Mouse (Mus musculus) stomach, postnatal 0 days (tissue): ENCODE results near the gene Rnd2. TPM values are rescaled to one million over a fixed set of nuclear protein-coding genes. Genes with fewer than 3 reads are reported as not detected.
A peak's percentile ranks its signal among the peaks of the same experiment; 100 is the strongest.
"Not testable (repeated sequence)": the region's sequence is repeated elsewhere in the genome, so short reads cannot be mapped to it uniquely, and the experiment has no call there.

Source experiments
- ATAC-seq: fragments of 200-750 bp; cut with Nextera tagmentation; 2 replicates; pipeline ENCODE4 v1.8.0; 2017; ENCODE audit not compliant: low FRiP score, low TSS enrichment
- DNase-seq: peaks from one replicate; pipeline ENCODE4 v3.0.0-alpha.2; 2016; ENCODE audit warnings: low spot score
- H3K27ac ChIP-seq: fragments of 300-500 bp; sonication (generic); replicated peaks from 2 replicates; pipeline ENCODE4 v1.5.1; 2014; ENCODE audit warnings: mild to moderate bottlenecking, control low read depth
- H3K27me3 ChIP-seq: fragments of 300-500 bp; sonication (generic); 2 replicates; pipeline ENCODE4 v1.6.1; 2014; ENCODE audit warnings: low read length; ENCODE audit not compliant: control insufficient read depth, insufficient read depth
- H3K36me3 ChIP-seq: fragments of 300-500 bp; sonication (generic); 2 replicates; pipeline ENCODE4 v1.6.1; 2014; ENCODE audit warnings: low read length, mixed read lengths; ENCODE audit not compliant: control insufficient read depth, insufficient read depth
- H3K4me1 ChIP-seq: fragments of 300-500 bp; sonication (generic); replicated peaks from 2 replicates; pipeline ENCODE4 v1.6.1; 2014; ENCODE audit warnings: antibody characterized with exemption; ENCODE audit not compliant: control insufficient read depth, insufficient read depth
- H3K4me2 ChIP-seq: fragments of 300-500 bp; sonication (generic); replicated peaks from 2 replicates; pipeline ENCODE4 v1.6.1; 2014; ENCODE audit warnings: low read depth, mild to moderate bottlenecking, control low read depth, moderate library complexity
- H3K4me3 ChIP-seq: fragments of 300-500 bp; sonication (generic); 2 replicates; pipeline ENCODE4 v1.5.1; 2014; ENCODE audit warnings: low read depth, low read length, control low read depth
- H3K9ac ChIP-seq: fragments of 300-500 bp; sonication (generic); 2 replicates; pipeline ENCODE4 v1.6.1; 2014; ENCODE audit warnings: mild to moderate bottlenecking, low read length, control low read depth, mixed read lengths
- H3K9me3 ChIP-seq: fragments of 300-500 bp; sonication (generic); 2 replicates; pipeline ENCODE4 v1.6.1; 2016; ENCODE audit warnings: low read length; ENCODE audit not compliant: control insufficient read depth
- CTCF ChIP-seq: IDR thresholded peaks from 2 replicates; pipeline ENCODE4 v1.5.1; 2016; ENCODE audit warnings: antibody characterized with exemption, low read depth, mild to moderate bottlenecking, moderate library complexity
- EP300 ChIP-seq: optimal IDR thresholded peaks from 2 replicates; pipeline ENCODE3; 2016; ENCODE audit warnings: antibody characterized with exemption
- WGBS: fragments of 180-500 bp; shearing (Covaris S2); extraction: QIAGEN DNeasy Blood & Tissue Kit; methylation state at CpG from one replicate; pipeline ENCODE4 v1.1.7; 2014; 5-methylcytosine and 5-hydroxymethylcytosine counted together
- polyA plus RNA-seq: library from polyadenylated mRNA; unstranded; fragments of >200 nt; fragmentation: Nextera tagmentation; extraction: Ambion mirVana; gene quantifications from 2 replicates; pipeline ENCODE4 v1.2.1, GENCODE M21; 2015

Rnd2 gene
- polyA plus RNA-seq, 1 experiment from 2014 or later = 15.3 TPM

- Histone ChIP-seq H3K36me3 (no peaks in the 10 kb centered on the region), H3K9ac (peak overlapping the region; percentile 64), H3K27ac (peak overlapping the region; percentile 45; the same call in 1 of the 2 replicates), H3K4me1 (peaks cover 8% of the 10 kb centered on the region), H3K27me3 (no peaks in the 10 kb centered on the region), H3K9me3 (no peaks in the 10 kb centered on the region), H3K4me3 (peak overlapping the region; percentile 75), H3K4me2 (peak overlapping the region; percentile 95)
- ATAC-seq (no peak), DNase-seq (no peak)
- TF ChIP-seq EP300 = no peak
- under 1% methylated on average over 25 of the region's 31 CpGs for WGBS
These were observed 3.5 kb downstream of the Rnd2 start for GRCm38 (mm10) chr11:101468263-101468688.

GRCm38 (mm10) chr11:101468731-101469130, 3.9 kb downstream of the Rnd2 start:
- ATAC-seq = no peak
- Histone ChIP-seq H3K4me2 (peak overlapping the region; percentile 95), H3K36me3 (no peaks in the 10 kb centered on the region), H3K9ac (peak overlapping the region; percentile 64), H3K9me3 (no peaks in the 10 kb centered on the region), H3K27me3 (no peaks in the 10 kb centered on the region), H3K27ac (no peak overlapping the region; the same call in 1 of the 2 replicates), H3K4me1 (peaks cover 8% of the 10 kb centered on the region), H3K4me3 (peak overlapping the region; percentile 75)
- DNase-seq = no peak
- no peak for TF ChIP-seq EP300
- TF ChIP-seq CTCF = no peak
- WGBS = 13% methylated on average over 13 of the region's 13 CpGs

GRCm38 (mm10) chr11:101469155-101469554, 4.4 kb downstream of the Rnd2 start:
- Histone ChIP-seq H3K4me2 (peak overlapping the region; percentile 95), H3K4me3 (no peak overlapping the region), H3K9ac (no peak overlapping the region), H3K36me3 (no peaks in the 10 kb centered on the region), H3K27ac (no peak overlapping the region), H3K27me3 (no peaks in the 10 kb centered on the region), H3K9me3 (no peaks in the 10 kb centered on the region), H3K4me1 (peaks cover 4% of the 10 kb centered on the region)
- ATAC-seq (no peak), DNase-seq (no peak)
- TF ChIP-seq CTCF (no peak), EP300 (no peak)
- 57% methylated on average over 4 of the region's 4 CpGs for WGBS

GRCm38 (mm10) chr11:101470206-101470605, 5.4 kb downstream of the Rnd2 start:
- H3K4me2 ChIP-seq = no peak overlapping the region
- no peaks in the 10 kb centered on the region for H3K36me3 ChIP-seq
- no peak overlapping the region for H3K9ac ChIP-seq
- 43% methylated on average over 7 of the region's 7 CpGs for WGBS
- TF ChIP-seq CTCF (no peak), EP300 (no peak)
- no peak overlapping the region for H3K27ac ChIP-seq
- H3K4me3 ChIP-seq = no peak overlapping the region
- no peak for DNase-seq
- no peaks in the 10 kb centered on the region for H3K27me3 ChIP-seq
- ATAC-seq = no peak
- H3K4me1 ChIP-seq = no peaks in the 10 kb centered on the region; the same call in 1 of the 2 replicates
- H3K9me3 ChIP-seq = no peaks in the 10 kb centered on the region

- Histone ChIP-seq H3K27ac (no peak overlapping the region), H3K9ac (no peak overlapping the region), H3K36me3 (no peaks in the 10 kb centered on the region), H3K9me3 (no peaks in the 10 kb centered on the region), H3K27me3 (no peaks in the 10 kb centered on the region), H3K4me2 (no peak overlapping the region), H3K4me1 (no peaks in the 10 kb centered on the region; the same call in 1 of the 2 replicates), H3K4me3 (no peak overlapping the region)
- DNase-seq (no peak), ATAC-seq (no peak)
- WGBS = 64% methylated on average over 3 of the region's 3 CpGs
- TF ChIP-seq EP300 (no peak), CTCF (no peak)
These were observed 7.1 kb downstream of the Rnd2 start for GRCm38 (mm10) chr11:101471926-101472325.

GRCm38 (mm10) chr11:101472336-101472735, 7.5 kb downstream of the Rnd2 start:
- WGBS = 55% methylated on average over 7 of the region's 7 CpGs
- ATAC-seq (no peak), DNase-seq (no peak)

GRCm38 (mm10) chr11:101473686-101474085, 8.9 kb downstream of the Rnd2 start:
- not testable (repeated sequence) for H3K27ac ChIP-seq, H3K9me3 ChIP-seq, H3K4me2 ChIP-seq, H3K27me3 ChIP-seq, DNase-seq, H3K4me1 ChIP-seq, H3K9ac ChIP-seq, H3K4me3 ChIP-seq, H3K36me3 ChIP-seq, ATAC-seq
- 65% methylated on average over 1 of the region's 1 CpGs for WGBS

More at GRCm38 (mm10) chr11:101472336-101472735, 7.5 kb downstream of the Rnd2 start:
- no peaks in the 10 kb centered on the region; the same call in 1 of the 2 replicates for H3K4me1 ChIP-seq
- TF ChIP-seq CTCF (no peak), EP300 (no peak)
- no peaks in the 10 kb centered on the region for H3K9me3 ChIP-seq
- no peak overlapping the region for H3K4me2 ChIP-seq
- no peak overlapping the region for H3K4me3 ChIP-seq
- H3K36me3 ChIP-seq = no peaks in the 10 kb centered on the region
- H3K27ac ChIP-seq = no peak overlapping the region
- no peaks in the 10 kb centered on the region for H3K27me3 ChIP-seq
- no peak overlapping the region for H3K9ac ChIP-seq
